Mouse (Mus musculus): ENCODE data around the gene Smim8.

Smim8 gene

GRCm38 (mm10) chr4:34720127-34720895 lies 57.9 kb downstream of the Smim8 start:
- no peak for DNase-seq (ENCODE audit: low spot score)

- no peak for DNase-seq (ENCODE audit: low spot score)
Measured at GRCm38 (mm10) chr4:34719421-34719820, 58.8 kb downstream of the Smim8 start.
